Mouse (Mus musculus): ENCODE measurements around the gene Coch.
"Not testable (repeated sequence)": the region's sequence is repeated elsewhere in the genome, so short reads cannot be mapped to it uniquely, and the experiment has no call there.

Coch gene

GRCm38 (mm10) chr12:51593229-51594029 lies at the start of gene Coch:
Gene Coch, plus strand, starts transcription at chr12:51593341.
- DNase-seq, result no peak

- no peak for DNase-seq
Measured at GRCm38 (mm10) chr12:51543402-51543960, 49.7 kb upstream of the Coch start.

- DNase-seq, result no peak
Measured at GRCm38 (mm10) chr12:51555041-51555440, 38.1 kb upstream of the Coch start.

GRCm38 (mm10) chr12:51561416-51561815 lies 31.7 kb upstream of the Coch start:
- no peak for DNase-seq

GRCm38 (mm10) chr12:51567225-51567624 lies 25.9 kb upstream of the Coch start:
- DNase-seq, result no peak

- DNase-seq, result no peak
Measured at GRCm38 (mm10) chr12:51569472-51569871, 23.7 kb upstream of the Coch start.

- DNase-seq, result no peak
Measured at GRCm38 (mm10) chr12:51569944-51570343, 23.2 kb upstream of the Coch start.

- no peak for DNase-seq
Measured at GRCm38 (mm10) chr12:51572651-51573050, 20.5 kb upstream of the Coch start.

- not testable (repeated sequence) for DNase-seq
Measured at GRCm38 (mm10) chr12:51577816-51578215, 15.3 kb upstream of the Coch start.

GRCm38 (mm10) chr12:51589263-51589662 lies 3.9 kb upstream of the Coch start:
- no peak for DNase-seq

GRCm38 (mm10) chr12:51591921-51592320 lies 1.2 kb upstream of the Coch start:
- DNase-seq, result no peak

GRCm38 (mm10) chr12:51592888-51593228 lies 283 bp upstream of the Coch start:
- DNase-seq, result no peak

GRCm38 (mm10) chr12:51594030-51594470 lies 909 bp downstream of the Coch start:
- DNase-seq, result no peak

GRCm38 (mm10) chr12:51603306-51603705 lies 10.2 kb downstream of the Coch start:
- DNase-seq, result no peak

GRCm38 (mm10) chr12:51606138-51606537 lies 13.0 kb downstream of the Coch start:
- DNase-seq, result peak; percentile 15

- no peak for DNase-seq
Measured at GRCm38 (mm10) chr12:51612361-51612760, 19.2 kb downstream of the Coch start.

GRCm38 (mm10) chr12:51620572-51620971 lies 27.4 kb downstream of the Coch start:
- DNase-seq, result no peak

- no peak for DNase-seq
Measured at GRCm38 (mm10) chr12:51621161-51621560, 28.0 kb downstream of the Coch start.

- no peak for DNase-seq
Measured at GRCm38 (mm10) chr12:51622670-51623365, 29.7 kb downstream of the Coch start.

- no peak for DNase-seq
Measured at GRCm38 (mm10) chr12:51623366-51623694, 30.2 kb downstream of the Coch start.

- DNase-seq, result no peak
Measured at GRCm38 (mm10) chr12:51633481-51633880, 40.3 kb downstream of the Coch start.

- no peak for DNase-seq
Measured at GRCm38 (mm10) chr12:51636260-51636659, 43.1 kb downstream of the Coch start.

GRCm38 (mm10) chr12:51636689-51637470 lies 43.7 kb downstream of the Coch start:
- DNase-seq, result no peak
